Mouse (Mus musculus): ENCODE results near the gene Zfp217. TPM values are rescaled to one million over a fixed set of nuclear protein-coding genes. Genes with fewer than 3 reads are reported as not detected.

The Zfp217 gene
- polyA plus RNA-seq (2015; fragmentation: Nextera tagmentation; extraction: Ambion mirVana): 0.87 and 1.0 TPM in 2 replicates

- Histone ChIP-seq H3K9me3 (replicated peaks; ENCODE audit: control insufficient read depth, low read length, poor library complexity, severe bottlenecking) (no peaks in the 10 kb centered on the region), H3K36me3 (ENCODE audit: control insufficient read depth, insufficient read depth, low read length) (no peaks in the 10 kb centered on the region), H3K4me3 (ENCODE audit: low read depth, low read length) (no peak within 1 kb of the TSS), H3K4me2 (ENCODE audit: low read length) (no peak within 1 kb of the TSS), H3K27me3 (ENCODE audit: control insufficient read depth, insufficient read depth, low read depth, low read length) (no peaks in the 10 kb centered on the region), H3K9ac (ENCODE audit: low read depth, low read length) (no peak within 1 kb of the TSS), H3K4me1 (ENCODE audit: control insufficient read depth, insufficient read depth, low read length) (no peaks in the 10 kb centered on the region), H3K27ac (ENCODE audit: low read length) (no peak within 1 kb of the TSS)
- WGBS: 75% methylated on average over 14 of the region's 14 CpGs
- ATAC-seq: no peak
Observed at GRCm38 (mm10) chr2:170147661-170148153, at the start of gene Zfp217. Zfp217 (minus strand) TSS chr2:170148103.

- Histone ChIP-seq H3K9ac (ENCODE audit: low read depth, low read length) (no peak overlapping the region), H3K27me3 (ENCODE audit: control insufficient read depth, insufficient read depth, low read depth, low read length) (no peaks in the 10 kb centered on the region), H3K4me2 (ENCODE audit: low read length) (no peak overlapping the region), H3K4me1 (ENCODE audit: control insufficient read depth, insufficient read depth, low read length) (peaks cover 15% of the 10 kb centered on the region), H3K9me3 (replicated peaks; ENCODE audit: control insufficient read depth, low read length, poor library complexity, severe bottlenecking) (no peaks in the 10 kb centered on the region), H3K27ac (ENCODE audit: low read length) (no peak overlapping the region), H3K4me3 (ENCODE audit: low read depth, low read length) (no peak overlapping the region), H3K36me3 (ENCODE audit: control insufficient read depth, insufficient read depth, low read length) (no peaks in the 10 kb centered on the region)
- WGBS: 84% methylated on average over 13 of the region's 13 CpGs
- no peak for ATAC-seq
Observed at GRCm38 (mm10) chr2:170195542-170196089, 47.7 kb upstream of the Zfp217 start.

DNA sequence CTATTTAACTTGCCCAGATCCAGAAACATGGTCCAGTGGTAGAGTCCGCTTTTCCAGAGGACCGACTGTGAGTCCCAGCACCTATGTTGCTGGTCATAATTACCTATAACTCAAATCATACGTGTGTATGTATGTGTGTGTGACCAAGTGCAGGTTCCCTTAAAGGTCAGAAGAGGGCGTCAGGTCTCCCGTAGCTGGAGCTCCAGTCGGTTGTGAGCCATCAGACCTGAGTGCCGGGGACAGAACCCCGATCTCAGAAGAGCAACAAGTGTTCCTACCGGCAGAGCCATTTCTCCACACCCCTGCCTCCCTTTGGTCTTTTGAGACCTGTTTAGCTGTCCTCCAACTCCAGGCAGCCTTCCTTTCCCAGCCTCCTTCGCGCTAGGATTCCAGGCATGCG, 46.9 kb upstream of the Zfp217 start:
- ATAC-seq: no peak
- H3K27ac ChIP-seq (ENCODE audit: low read length): no peak overlapping the region
- peaks cover 15% of the 10 kb centered on the region for H3K4me1 ChIP-seq (ENCODE audit: control insufficient read depth, insufficient read depth, low read length)
- no peaks in the 10 kb centered on the region for H3K9me3 ChIP-seq (replicated peaks; ENCODE audit: control insufficient read depth, low read length, poor library complexity, severe bottlenecking)
- H3K9ac ChIP-seq (ENCODE audit: low read depth, low read length): no peak overlapping the region
- 97% methylated on average over 12 of the region's 12 CpGs for WGBS
- H3K4me2 ChIP-seq (ENCODE audit: low read length): no peak overlapping the region
- H3K27me3 ChIP-seq (ENCODE audit: control insufficient read depth, insufficient read depth, low read depth, low read length): no peaks in the 10 kb centered on the region
- H3K4me3 ChIP-seq (ENCODE audit: low read depth, low read length): no peak overlapping the region
- no peaks in the 10 kb centered on the region for H3K36me3 ChIP-seq (ENCODE audit: control insufficient read depth, insufficient read depth, low read length)

DNA sequence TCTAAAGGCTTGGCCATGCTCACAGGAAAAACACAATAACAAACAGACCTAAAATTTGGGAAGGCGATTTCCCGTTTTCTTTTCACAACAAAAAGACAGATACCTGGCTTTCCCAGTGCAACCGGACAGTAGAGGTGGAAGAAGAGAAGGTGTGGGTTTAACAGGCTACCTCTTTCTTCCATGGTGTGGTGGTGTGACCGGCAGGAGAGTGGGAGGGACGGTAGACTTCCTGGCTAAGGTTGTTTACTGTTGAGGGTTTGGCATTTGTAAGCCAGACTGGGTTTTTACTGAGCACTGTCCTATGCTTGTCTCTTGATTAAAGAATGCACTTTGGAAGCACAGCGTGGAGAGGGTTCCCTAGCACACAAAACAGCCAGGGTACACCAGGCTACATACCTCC, 45.9 kb upstream of the Zfp217 start:
- H3K4me2 ChIP-seq (ENCODE audit: low read length): peak overlapping the region; percentile 50
- peak overlapping the region; percentile 8; the same call in 1 of the 2 replicates for H3K4me3 ChIP-seq (ENCODE audit: low read depth, low read length)
- H3K36me3 ChIP-seq (ENCODE audit: control insufficient read depth, insufficient read depth, low read length): no peaks in the 10 kb centered on the region
- 0 out of 2 replicates have a peak, but pooled peaks have one; percentile 33 for ATAC-seq
- no peaks in the 10 kb centered on the region for H3K9me3 ChIP-seq (replicated peaks; ENCODE audit: control insufficient read depth, low read length, poor library complexity, severe bottlenecking)
- no peaks in the 10 kb centered on the region for H3K27me3 ChIP-seq (ENCODE audit: control insufficient read depth, insufficient read depth, low read depth, low read length)
- peaks cover 15% of the 10 kb centered on the region for H3K4me1 ChIP-seq (ENCODE audit: control insufficient read depth, insufficient read depth, low read length)
- H3K27ac ChIP-seq (ENCODE audit: low read length): peak overlapping the region; percentile 67; the same call in 1 of the 2 replicates
- 13% methylated on average over 6 of the region's 6 CpGs for WGBS
- 0 out of 2 replicates have a peak overlapping the region, but pooled peaks have one; percentile 20 for H3K9ac ChIP-seq (ENCODE audit: low read depth, low read length)

DNA sequence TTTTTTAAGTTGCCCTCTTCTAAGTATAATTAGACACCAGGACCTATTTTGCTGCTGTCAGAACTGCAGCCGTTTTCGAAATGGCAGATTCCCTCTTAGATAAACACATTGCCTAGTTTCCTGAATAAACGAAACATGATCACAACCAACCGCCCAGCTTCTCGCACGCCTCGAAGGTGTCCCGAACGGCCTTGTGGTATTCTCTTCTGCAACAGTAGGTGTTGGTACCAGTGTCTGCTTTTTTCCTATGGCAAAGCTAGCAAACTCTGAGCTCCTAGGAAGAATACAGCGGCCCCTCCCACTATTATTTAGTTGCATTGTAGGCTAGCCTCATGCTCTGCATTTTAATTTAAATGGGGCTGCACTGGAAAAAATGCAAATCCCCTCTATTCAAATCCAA, 45.3 kb upstream of the Zfp217 start:
- 2% methylated on average over 10 of the region's 10 CpGs for WGBS
- no peaks in the 10 kb centered on the region for H3K9me3 ChIP-seq (replicated peaks; ENCODE audit: control insufficient read depth, low read length, poor library complexity, severe bottlenecking)
- H3K4me3 ChIP-seq (ENCODE audit: low read depth, low read length): peak overlapping the region; percentile 24; the same call in 1 of the 2 replicates
- no peaks in the 10 kb centered on the region for H3K36me3 ChIP-seq (ENCODE audit: control insufficient read depth, insufficient read depth, low read length)
- peak overlapping the region; percentile 67 for H3K27ac ChIP-seq (ENCODE audit: low read length)
- 0 out of 2 replicates have a peak overlapping the region, but pooled peaks have one; percentile 47 for H3K9ac ChIP-seq (ENCODE audit: low read depth, low read length)
- H3K27me3 ChIP-seq (ENCODE audit: control insufficient read depth, insufficient read depth, low read depth, low read length): no peaks in the 10 kb centered on the region
- peak; percentile 70; the same call in 1 of the 2 replicates for ATAC-seq
- peak overlapping the region; percentile 50 for H3K4me2 ChIP-seq (ENCODE audit: low read length)
- H3K4me1 ChIP-seq (ENCODE audit: control insufficient read depth, insufficient read depth, low read length): peaks cover 15% of the 10 kb centered on the region

DNA sequence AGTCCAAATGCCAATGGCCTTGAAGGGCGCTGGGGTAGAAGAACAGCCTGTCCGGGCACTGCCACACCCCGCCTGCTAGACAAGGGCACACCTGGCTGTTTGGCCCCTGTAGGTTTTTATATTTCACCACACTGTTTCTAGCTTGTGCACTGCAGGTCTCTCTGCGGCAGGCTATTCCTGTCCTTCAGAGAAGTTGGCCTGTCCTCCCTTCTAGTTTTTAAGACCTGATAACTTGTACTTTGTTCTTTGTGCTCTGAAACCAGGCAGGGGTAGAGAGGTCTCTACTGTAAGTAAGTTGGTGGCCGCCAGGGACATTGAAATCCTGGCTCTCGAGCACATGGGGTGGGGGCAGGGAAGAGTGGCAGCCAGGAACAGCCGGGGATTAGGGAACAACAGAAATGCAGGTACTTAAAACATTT, 44.8 kb upstream of the Zfp217 start:
- no peaks in the 10 kb centered on the region for H3K9me3 ChIP-seq (replicated peaks; ENCODE audit: control insufficient read depth, low read length, poor library complexity, severe bottlenecking)
- peaks cover 15% of the 10 kb centered on the region for H3K4me1 ChIP-seq (ENCODE audit: control insufficient read depth, insufficient read depth, low read length)
- H3K36me3 ChIP-seq (ENCODE audit: control insufficient read depth, insufficient read depth, low read length): no peaks in the 10 kb centered on the region
- 25% methylated on average over 7 of the region's 7 CpGs for WGBS
- 0 out of 2 replicates have a peak overlapping the region, but pooled peaks have one; percentile 22 for H3K9ac ChIP-seq (ENCODE audit: low read depth, low read length)
- no peaks in the 10 kb centered on the region for H3K27me3 ChIP-seq (ENCODE audit: control insufficient read depth, insufficient read depth, low read depth, low read length)
- ATAC-seq: peak; percentile 72; the same call in 1 of the 2 replicates
- peak overlapping the region; percentile 50 for H3K4me2 ChIP-seq (ENCODE audit: low read length)
- H3K4me3 ChIP-seq (ENCODE audit: low read depth, low read length): no peak overlapping the region
- H3K27ac ChIP-seq (ENCODE audit: low read length): peak overlapping the region; percentile 67

DNA sequence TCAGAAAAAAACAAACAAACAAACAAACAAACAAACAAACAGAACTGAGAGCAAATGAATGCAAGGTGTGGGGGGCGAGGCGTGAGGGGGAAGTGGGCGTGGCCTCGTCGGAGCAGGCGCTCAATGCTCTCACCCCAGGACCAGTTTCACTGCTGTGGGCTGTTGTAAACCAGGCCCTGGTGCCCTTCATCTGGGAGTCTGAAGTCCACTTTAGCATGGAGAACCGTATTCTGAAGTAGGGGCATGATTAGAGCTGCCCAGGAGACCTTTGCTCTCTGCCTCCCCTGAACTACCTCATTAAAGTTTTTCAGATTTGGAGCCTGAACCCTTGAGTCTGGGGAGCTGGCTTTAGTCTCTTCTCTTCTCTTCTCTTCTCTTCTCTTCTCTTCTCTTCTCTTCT, 40.8 kb upstream of the Zfp217 start:
- WGBS: 93% methylated on average over 7 of the region's 7 CpGs
- no peak overlapping the region for H3K9ac ChIP-seq (ENCODE audit: low read depth, low read length)
- H3K4me2 ChIP-seq (ENCODE audit: low read length): no peak overlapping the region
- H3K4me3 ChIP-seq (ENCODE audit: low read depth, low read length): no peak overlapping the region
- H3K9me3 ChIP-seq (replicated peaks; ENCODE audit: control insufficient read depth, low read length, poor library complexity, severe bottlenecking): no peaks in the 10 kb centered on the region
- H3K27ac ChIP-seq (ENCODE audit: low read length): no peak overlapping the region
- no peaks in the 10 kb centered on the region for H3K27me3 ChIP-seq (ENCODE audit: control insufficient read depth, insufficient read depth, low read depth, low read length)
- no peak for ATAC-seq
- H3K4me1 ChIP-seq (ENCODE audit: control insufficient read depth, insufficient read depth, low read length): peaks cover 16% of the 10 kb centered on the region
- no peaks in the 10 kb centered on the region for H3K36me3 ChIP-seq (ENCODE audit: control insufficient read depth, insufficient read depth, low read length)

GRCm38 (mm10) chr2:170185137-170185837, 37.4 kb upstream of the Zfp217 start:
- H3K4me3 ChIP-seq (ENCODE audit: low read depth, low read length): peak overlapping the region; percentile 48; the same call in 1 of the 2 replicates
- 0 out of 2 replicates have a peak, but pooled peaks have one; percentile 64 for ATAC-seq
- H3K36me3 ChIP-seq (ENCODE audit: control insufficient read depth, insufficient read depth, low read length): no peaks in the 10 kb centered on the region
- no peak overlapping the region for H3K9ac ChIP-seq (ENCODE audit: low read depth, low read length)
- H3K9me3 ChIP-seq (replicated peaks; ENCODE audit: control insufficient read depth, low read length, poor library complexity, severe bottlenecking): no peaks in the 10 kb centered on the region
- peak overlapping the region; percentile 68 for H3K4me2 ChIP-seq (ENCODE audit: low read length)
- H3K27ac ChIP-seq (ENCODE audit: low read length): no peak overlapping the region; the same call in 1 of the 2 replicates
- no peaks in the 10 kb centered on the region for H3K27me3 ChIP-seq (ENCODE audit: control insufficient read depth, insufficient read depth, low read depth, low read length)
- whole genome bisulfite sequencing: 77% methylated on average over 4 of the region's 4 CpGs
- H3K4me1 ChIP-seq (ENCODE audit: control insufficient read depth, insufficient read depth, low read length): 0 out of 2 replicates have a peak, but pooled peaks cover 4% of the 10 kb centered on the region

All from midbrain, embryonic 16.5 days (tissue).